Mouse (Mus musculus): ENCODE results near the gene Hist2h2aa1.
"Not testable (repeated sequence)": the region's sequence is repeated elsewhere in the genome, so short reads cannot be mapped to it uniquely, and the experiment has no call there.

The Hist2h2aa1 gene

DNA sequence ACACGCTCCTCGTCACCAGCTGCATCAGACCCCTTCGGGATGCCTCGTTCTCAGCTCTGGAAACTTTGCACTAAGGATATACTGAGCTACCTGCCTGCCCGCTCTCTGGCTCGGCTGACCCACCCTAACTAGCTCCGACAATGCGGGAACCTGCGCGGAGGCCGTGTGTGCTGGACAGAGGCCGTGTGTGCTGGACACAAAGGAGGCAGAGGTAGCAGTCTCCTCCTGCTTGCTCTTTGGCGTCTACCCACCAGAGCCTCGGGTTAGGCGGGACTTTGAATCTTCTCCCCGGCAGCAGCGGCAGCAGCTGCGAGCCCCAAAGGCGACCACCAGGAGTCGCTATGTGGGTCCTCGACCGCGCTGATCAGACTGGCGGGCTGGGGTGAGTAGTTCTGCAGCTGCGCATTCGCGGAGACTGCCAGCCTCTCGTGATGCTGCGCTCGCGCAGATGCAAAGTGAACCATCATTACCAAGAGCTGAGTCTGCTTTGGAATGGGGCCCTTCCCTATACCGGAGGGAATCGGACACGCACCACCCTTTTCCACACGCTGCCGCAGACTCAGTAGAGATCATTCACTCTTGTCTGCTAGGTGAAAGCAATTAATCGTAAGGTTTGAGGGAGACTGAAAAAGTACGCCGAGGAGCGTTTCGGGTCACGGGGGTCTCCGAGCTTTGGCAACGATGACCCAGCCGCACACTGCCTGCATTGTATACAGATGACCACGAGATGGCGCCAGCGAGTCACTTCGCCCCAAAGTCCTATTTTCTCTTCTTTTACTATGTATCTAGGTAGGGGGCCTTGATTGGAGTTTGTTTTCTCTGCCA, 32.7 kb downstream of the Hist2h2aa1 start:
- peak; percentile 90 to 92 for DNase-seq (ENCODE audit: low spot score in 2 of 2)

DNA sequence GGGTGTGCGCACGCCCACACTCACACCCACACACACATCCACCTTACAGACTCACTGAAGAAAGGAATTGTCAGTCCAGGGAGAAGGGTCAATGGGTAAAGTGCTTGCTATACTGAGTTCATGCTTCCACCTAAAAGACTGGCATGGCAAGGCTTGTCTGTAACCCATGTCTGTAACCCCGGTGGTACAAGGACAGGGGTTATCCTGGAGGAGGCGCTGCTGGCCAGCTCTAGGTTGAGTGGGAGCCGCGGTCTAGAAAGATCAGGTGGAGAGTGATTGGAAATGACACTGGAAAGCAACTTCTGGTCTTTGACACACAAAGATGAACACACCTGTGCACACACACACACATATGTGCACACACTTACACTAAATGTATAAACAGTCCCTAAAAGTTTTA, 35.4 kb downstream of the Hist2h2aa1 start:
- DNase-seq (ENCODE audit: low spot score in 2 of 2): no peak

- no peak for DNase-seq (ENCODE audit: low spot score in 2 of 2)
Observed at GRCm38 (mm10) chr3:96284457-96284856, 39.2 kb downstream of the Hist2h2aa1 start.

GRCm38 (mm10) chr3:96287334-96287733, 42.0 kb downstream of the Hist2h2aa1 start:
- DNase-seq (ENCODE audit: low spot score in 2 of 2): not testable (repeated sequence)

- no peak for DNase-seq (ENCODE audit: low spot score in 2 of 2)
Observed at GRCm38 (mm10) chr3:96289201-96289600, 43.9 kb downstream of the Hist2h2aa1 start.

DNA sequence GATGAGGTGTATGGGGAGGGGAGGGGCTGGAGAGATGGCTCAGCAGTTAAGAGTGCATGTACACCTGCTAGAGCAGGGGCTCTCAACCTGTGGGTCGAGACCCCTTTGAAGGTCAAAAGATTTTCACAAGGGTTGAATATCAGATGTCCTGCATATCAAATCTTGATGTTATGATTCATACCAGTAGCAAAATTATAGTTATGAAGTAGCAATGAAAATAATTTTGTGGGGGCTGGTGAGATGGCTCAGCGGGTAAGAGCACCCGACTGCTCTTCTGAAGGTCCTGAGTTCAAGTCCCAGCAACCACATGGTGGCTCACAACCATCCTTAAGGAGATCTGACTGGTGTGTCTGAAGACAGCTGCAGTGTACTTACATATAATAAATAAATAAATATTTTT, 45.4 kb downstream of the Hist2h2aa1 start:
- DNase-seq (ENCODE audit: low spot score in 2 of 2): not testable (repeated sequence)

- no peak for DNase-seq (ENCODE audit: low spot score in 2 of 2)
Observed at GRCm38 (mm10) chr3:96292641-96293040, 47.3 kb downstream of the Hist2h2aa1 start.

DNA sequence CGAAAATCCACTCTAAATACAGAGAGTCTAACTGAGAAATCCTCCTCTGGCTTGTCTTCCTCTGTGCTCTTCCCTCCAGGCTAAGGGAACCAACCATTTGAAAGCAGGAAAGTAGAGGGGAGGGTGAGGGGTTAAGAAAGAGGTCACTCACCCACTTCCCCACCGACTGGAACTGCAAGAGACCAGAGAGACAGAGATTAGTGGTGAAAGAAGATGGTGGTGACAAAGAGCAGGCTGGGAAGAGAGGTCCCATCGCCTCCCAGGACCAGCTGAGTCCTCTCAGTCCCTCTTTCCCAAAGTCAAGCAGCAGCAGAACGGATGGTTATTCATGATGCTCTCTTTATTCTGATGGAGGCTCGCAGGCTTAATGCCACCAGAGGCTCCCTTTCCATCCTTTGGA, 48.1 kb downstream of the Hist2h2aa1 start:
- no peak for DNase-seq (ENCODE audit: low spot score in 2 of 2)

DNA sequence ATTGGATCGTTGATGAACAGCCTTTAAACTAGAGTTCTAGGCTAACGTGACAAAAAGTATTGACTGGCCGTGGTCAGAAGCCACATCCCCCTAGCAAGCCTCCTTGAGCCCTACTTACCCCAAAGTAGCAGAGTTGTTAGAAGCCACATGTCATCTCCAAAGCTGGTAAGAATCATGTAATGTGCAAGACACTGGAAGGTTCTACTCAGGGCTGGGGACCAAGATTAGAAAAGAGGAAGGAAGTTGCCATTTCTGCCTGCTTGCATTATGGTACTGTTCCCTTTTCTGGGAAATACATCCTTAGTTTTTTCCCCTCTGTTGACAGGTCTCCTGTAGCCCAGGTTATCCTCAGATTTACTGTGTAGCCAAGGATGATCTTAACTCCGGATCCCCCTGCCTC, 48.5 kb downstream of the Hist2h2aa1 start, which contains the start of gene Fcgr1:
Gene Fcgr1, minus strand, starts transcription at position 183 of the 400 bp plus-strand sequence.
- DNase-seq (ENCODE audit: low spot score in 2 of 2): no peak

Data from frontal cortex, postnatal 14 days (tissue).